18 mouse cellular contexts compared by ENCODE assay signal in the genomic region with DNA sequence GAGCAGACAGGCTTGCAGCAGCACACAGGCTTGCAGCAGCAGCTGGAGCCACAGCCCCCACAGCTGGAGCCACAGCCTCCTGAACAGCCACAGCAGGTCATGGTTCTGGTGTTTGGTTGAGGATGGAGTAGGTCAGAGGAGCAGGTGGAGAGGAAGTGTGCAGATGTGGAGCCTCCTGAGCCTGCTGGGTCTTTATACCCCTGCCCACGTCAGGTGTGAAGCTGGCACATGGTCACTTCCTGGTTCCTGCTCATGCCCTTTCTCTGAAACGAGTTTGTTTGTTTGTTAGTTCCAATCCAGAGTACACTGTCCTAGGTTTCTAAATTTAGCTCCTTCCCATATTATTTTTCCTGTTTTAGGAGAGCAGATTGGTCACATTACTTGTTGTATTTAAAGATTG. TPM values are rescaled to one million over a fixed set of nuclear protein-coding genes. Genes with fewer than 3 reads are reported as not detected.
"Had no signal": no experiment of that assay in that cellular context is flagged by ENCODE, and none has a peak within 500 bp of the region (broad histone marks: within the 10 kb centered on the region; RNA-seq: fewer than 3 reads in every experiment).

A gene (minus strand): TSS at position 101 of the 400 bp plus-strand sequence.

RNA-seq across cellular contexts. Expression of the gene that starts here (rescaled TPM):
- polyA plus RNA-seq: cortical plate, adult 2 months; embryonic facial prominence, embryonic 10.5 days; embryonic facial prominence, embryonic 11.5 days; embryonic facial prominence, embryonic 12.5 days; embryonic facial prominence, embryonic 13.5 days; embryonic facial prominence, embryonic 14.5 days; erythroblast, embryonic 14.5 days; forebrain, embryonic 10.5 days; forebrain, embryonic 11.5 days; forebrain, embryonic 12.5 days; forebrain, embryonic 13.5 days; forebrain, embryonic 14.5 days; forebrain, embryonic 15.5 days; forebrain, embryonic 16.5 days; forebrain, postnatal 0 days; frontal cortex, adult 2 months; gonadal fat pad, adult 2 months; heart, adult 2 months had no signal
